Mouse (Mus musculus) olfactory bulb, adult 2 months (tissue): ENCODE results near the gene Tk2.

ENCODE experiments used
- CTCF ChIP-seq: fragments of 200-500 bp; IDR thresholded peaks from 2 replicates; pipeline ENCODE4 v1.5.1; 2012; ENCODE audit warnings: low read depth, mild to moderate bottlenecking, low read length, moderate library complexity; ENCODE audit not compliant: insufficient read depth
- POLR2A ChIP-seq: fragments of 200-500 bp; IDR thresholded peaks from 2 replicates; pipeline ENCODE4 v1.6.1; 2012; ENCODE audit warnings: mild to moderate bottlenecking, low read depth, low read length, moderate library complexity; ENCODE audit not compliant: insufficient read depth

- TF ChIP-seq CTCF (no peak), POLR2A (no peak)
Observed at GRCm38 (mm10) chr8:104201622-104202021, 46.7 kb downstream of the Tk2 start.
